ENCODE assay signal across 27 mouse cellular contexts in the genomic region with DNA sequence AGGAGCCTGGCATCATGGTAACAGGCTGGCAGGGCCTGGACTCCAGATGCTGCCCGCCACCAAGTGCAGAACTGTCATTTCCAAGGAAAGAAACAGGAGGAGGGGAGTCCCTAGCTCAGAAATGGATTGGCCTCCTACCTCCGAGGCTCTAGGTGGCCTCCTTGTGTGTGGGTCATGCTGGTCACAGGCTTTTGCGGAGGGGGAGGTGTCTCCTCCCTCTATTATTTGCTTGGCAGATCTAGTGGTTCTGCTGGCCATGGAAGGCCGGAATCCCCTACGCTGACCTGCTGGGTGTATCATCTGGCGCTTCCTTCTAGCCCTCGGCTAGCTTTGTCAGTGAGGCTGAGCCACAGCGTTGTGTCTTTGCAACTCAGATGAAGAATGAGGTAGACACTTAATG. TPM values are rescaled to one million over a fixed set of nuclear protein-coding genes. Genes with fewer than 3 reads are reported as not detected.
DNase-seq lines count a peak whose midpoint lies in the region; ATAC-seq and TF ChIP-seq lines count a peak whose summit lies in the region.
"Had no signal": no experiment of that assay in that cellular context is flagged by ENCODE, and none has a peak within 500 bp of the region (broad histone marks: within the 10 kb centered on the region; RNA-seq: fewer than 3 reads in every experiment).

No protein-coding gene starts in this region.

- H3K9ac ChIP-seq in hindbrain, embryonic 16.5 days (ENCODE audit: low read depth, low read length), result no peak overlapping the region
- H3K9ac ChIP-seq in neural tube, embryonic 13.5 days, result no peak overlapping the region
- no peak overlapping the region for H3K9ac ChIP-seq in lung, postnatal 0 days (replicated peaks; ENCODE audit: low read depth)
- H3K9ac ChIP-seq: forebrain, embryonic 15.5 days; limb, embryonic 13.5 days; liver, embryonic 13.5 days; lung, embryonic 15.5 days had no signal

- H3K4me1 ChIP-seq in hindbrain, embryonic 16.5 days (ENCODE audit: control insufficient read depth, insufficient read depth, low read depth, low read length), result peaks cover 33% of the 10 kb centered on the region
- peaks cover 37% of the 10 kb centered on the region for H3K4me1 ChIP-seq in hindbrain, embryonic 10.5 days (replicated peaks)
- H3K4me1 ChIP-seq in neural tube, embryonic 13.5 days (replicated peaks), result peaks cover 90% of the 10 kb centered on the region
- peaks cover 69% of the 10 kb centered on the region for H3K4me1 ChIP-seq in olfactory bulb, adult 2 months (ENCODE audit: control insufficient read depth, insufficient read depth, low read length)
- H3K4me1 ChIP-seq in lung, postnatal 0 days (ENCODE audit: insufficient read depth, low read depth, low read length), result no peaks in the 10 kb centered on the region
- H3K4me1 ChIP-seq: liver, embryonic 13.5 days; lung, embryonic 15.5 days had no signal

- TF ChIP-seq POLR2A in olfactory bulb, adult 2 months (IDR thresholded peaks at IDR 0.05; ENCODE audit: insufficient read depth, low read depth, low read length), result no peak

- H3K27me3 ChIP-seq in hindbrain, embryonic 16.5 days (replicated peaks; ENCODE audit: control insufficient read depth, insufficient read depth, low read length), result no peaks in the 10 kb centered on the region
- H3K27me3 ChIP-seq in hindbrain, embryonic 10.5 days (ENCODE audit: insufficient read depth, poor library complexity, severe bottlenecking), result no peaks in the 10 kb centered on the region; the same call in none of the 2 replicates
- no peaks in the 10 kb centered on the region for H3K27me3 ChIP-seq in neural tube, embryonic 13.5 days
- no peaks in the 10 kb centered on the region for H3K27me3 ChIP-seq in lung, postnatal 0 days (replicated peaks; ENCODE audit: insufficient read depth, low read length)
- H3K27me3 ChIP-seq: forebrain, embryonic 15.5 days; liver, embryonic 13.5 days; lung, embryonic 15.5 days had no signal

- 73% methylated on average over 8 of the region's 8 CpGs for WGBS in hindbrain, embryonic 16.5 days
- WGBS in hindbrain, embryonic 10.5 days, result 88% methylated on average over 8 of the region's 8 CpGs
- WGBS in neural tube, embryonic 13.5 days, result 87% methylated on average over 8 of the region's 8 CpGs
- 91% methylated on average over 8 of the region's 8 CpGs for WGBS in olfactory bulb, adult 2 months
- WGBS in lung, postnatal 0 days, result 79% methylated on average over 8 of the region's 8 CpGs

- peak overlapping the region; percentile 29; the same call in 1 of the 2 replicates for H3K27ac ChIP-seq in hindbrain, embryonic 16.5 days (ENCODE audit: low read depth, low read length)
- H3K27ac ChIP-seq in hindbrain, embryonic 10.5 days, result no peak overlapping the region
- peak overlapping the region; percentile 79 for H3K27ac ChIP-seq in neural tube, embryonic 13.5 days (replicated peaks)
- 0 out of 2 replicates have a peak overlapping the region, but pooled peaks have one; percentile 3 for H3K27ac ChIP-seq in olfactory bulb, adult 2 months (ENCODE audit: insufficient read depth, low read depth, low read length)
- no peak overlapping the region for H3K27ac ChIP-seq in lung, postnatal 0 days (ENCODE audit: low read length)
- H3K27ac ChIP-seq: embryonic facial prominence, embryonic 10.5 days; forebrain, embryonic 15.5 days; heart, embryonic 10.5 days; kidney, postnatal 0 days; limb, embryonic 13.5 days; liver, embryonic 13.5 days; lung, embryonic 15.5 days; macrophage had no signal

- no peak for DNase-seq in hindbrain, embryonic 10.5 days (ENCODE audit: low spot score)
- no peak for DNase-seq in neural tube, embryonic 10.5 days (ENCODE audit: extremely low spot score, low spot score)
- peak; percentile 82 to 88 for DNase-seq in cerebellum, postnatal 10 days
- no peak for DNase-seq in lung, postnatal 0 days (ENCODE audit: low spot score)
- no peak for DNase-seq in lung, postnatal 14 days
- DNase-seq: adrenal gland, postnatal 14 days; gastrocnemius, postnatal 10 days; heart, postnatal 4 days; kidney, adult 18-20 months; liver, embryonic 13.5 days; retina, postnatal 1 day; right cerebral cortex, postnatal 25 days; thymus, adult 18-20 months; thymus, postnatal 4 days had no signal

- no peak for TF ChIP-seq CTCF in olfactory bulb, adult 2 months (IDR thresholded peaks at IDR 0.05; ENCODE audit: insufficient read depth, low read depth, low read length)
- no peak for TF ChIP-seq CTCF in lung, postnatal 0 days (IDR thresholded peaks at IDR 0.05)

- no peaks in the 10 kb centered on the region for H3K9me3 ChIP-seq in hindbrain, embryonic 16.5 days (ENCODE audit: control insufficient read depth, low read length)
- no peaks in the 10 kb centered on the region for H3K9me3 ChIP-seq in hindbrain, embryonic 10.5 days
- no peaks in the 10 kb centered on the region for H3K9me3 ChIP-seq in neural tube, embryonic 13.5 days
- H3K9me3 ChIP-seq in lung, postnatal 0 days (ENCODE audit: low read length), result no peaks in the 10 kb centered on the region
- H3K9me3 ChIP-seq: embryonic facial prominence, embryonic 10.5 days; forebrain, embryonic 15.5 days; heart, embryonic 10.5 days; limb, embryonic 13.5 days; liver, embryonic 13.5 days; lung, embryonic 15.5 days had no signal

- no peak overlapping the region for H3K4me3 ChIP-seq in hindbrain, embryonic 16.5 days (ENCODE audit: low read length)
- H3K4me3 ChIP-seq in hindbrain, embryonic 10.5 days, result no peak overlapping the region
- no peak overlapping the region for H3K4me3 ChIP-seq in neural tube, embryonic 13.5 days
- H3K4me3 ChIP-seq in olfactory bulb, adult 2 months (ENCODE audit: insufficient read depth, low read depth, low read length), result no peak overlapping the region
- H3K4me3 ChIP-seq in lung, postnatal 0 days (ENCODE audit: low read depth, low read length), result no peak overlapping the region
- H3K4me3 ChIP-seq: embryonic facial prominence, embryonic 10.5 days; forebrain, embryonic 15.5 days; heart, embryonic 10.5 days; limb, embryonic 13.5 days; liver, embryonic 13.5 days; lung, embryonic 15.5 days had no signal

- no peak for ATAC-seq in hindbrain, embryonic 16.5 days
- no peak for ATAC-seq in neural tube, embryonic 13.5 days (ENCODE audit: low read depth)
- ATAC-seq in lung, postnatal 0 days, result no peak
- ATAC-seq: CD4-positive, CD25-positive, alpha-beta regulatory T cell, adult 4 months; forebrain, embryonic 15.5 days; inflammation-experienced regulatory T-cells, adult 6 months; midbrain, embryonic 16.5 days had no signal

- H3K36me3 ChIP-seq in hindbrain, embryonic 16.5 days (ENCODE audit: control insufficient read depth, insufficient read depth, low read length), result no peaks in the 10 kb centered on the region
- no peaks in the 10 kb centered on the region for H3K36me3 ChIP-seq in hindbrain, embryonic 10.5 days
- no peaks in the 10 kb centered on the region for H3K36me3 ChIP-seq in neural tube, embryonic 13.5 days
- no peaks in the 10 kb centered on the region for H3K36me3 ChIP-seq in lung, postnatal 0 days (ENCODE audit: insufficient read depth, low read length)
- H3K36me3 ChIP-seq: embryonic facial prominence, embryonic 10.5 days; forebrain, embryonic 15.5 days; heart, embryonic 10.5 days; limb, embryonic 13.5 days; liver, embryonic 13.5 days; lung, embryonic 15.5 days had no signal

- H3K4me2 ChIP-seq in hindbrain, embryonic 16.5 days (ENCODE audit: low read length), result no peak overlapping the region
- H3K4me2 ChIP-seq in neural tube, embryonic 13.5 days, result no peak overlapping the region
- H3K4me2 ChIP-seq in lung, postnatal 0 days (replicated peaks; ENCODE audit: low read depth, low read length), result no peak overlapping the region
- H3K4me2 ChIP-seq: forebrain, embryonic 15.5 days; limb, embryonic 13.5 days; liver, embryonic 13.5 days; lung, embryonic 15.5 days had no signal

- no peak for TF ChIP-seq EP300 in lung, postnatal 0 days (IDR thresholded peaks at IDR 0.05)

RNA-seq across cellular contexts. Expression of a gene that starts 20.2 kb away (rescaled TPM):
- 52.4 and 58.2 TPM in 2 replicates for polyA plus RNA-seq in hindbrain, embryonic 16.5 days (2015; fragmentation: Nextera tagmentation; extraction: Ambion mirVana)
- polyA plus RNA-seq in hindbrain, embryonic 10.5 days (2016; fragmentation: Nextera tagmentation; extraction: Ambion mirVana), result 1.1 and 1.6 TPM in 2 replicates
- polyA plus RNA-seq in neural tube, embryonic 13.5 days (2015; fragmentation: Nextera tagmentation; extraction: Ambion mirVana), result 43.1 and 44.8 TPM in 2 replicates
- polyA plus RNA-seq in olfactory bulb, adult 2 months (2012; ENCODE audit: insufficient read depth, insufficient read length, low replicate concordance, missing spikeins), result 124 TPM in 1 of 2 replicates, not detected in the other
- 0.04 TPM in 1 of 2 replicates, not detected in the other for polyA plus RNA-seq in lung, postnatal 0 days (2015; fragmentation: Nextera tagmentation; extraction: Ambion mirVana)
- polyA plus RNA-seq: CD4-positive, CD25-positive, alpha-beta regulatory T cell, adult 4 months; macrophage had no signal

RNA-seq across cellular contexts. Expression of a gene that starts 58.0 kb away (rescaled TPM):
- 13.8 and 15.2 TPM in 2 replicates for polyA plus RNA-seq in hindbrain, embryonic 16.5 days (2015; fragmentation: Nextera tagmentation; extraction: Ambion mirVana)
- polyA plus RNA-seq in hindbrain, embryonic 10.5 days (2016; fragmentation: Nextera tagmentation; extraction: Ambion mirVana), result 16.6 and 17.7 TPM in 2 replicates
- 11.9 and 12.9 TPM in 2 replicates for polyA plus RNA-seq in neural tube, embryonic 13.5 days (2015; fragmentation: Nextera tagmentation; extraction: Ambion mirVana)
- polyA plus RNA-seq in olfactory bulb, adult 2 months (2012; ENCODE audit: insufficient read depth, insufficient read length, low replicate concordance, missing spikeins), result not detected in 2 replicates
- polyA plus RNA-seq in lung, postnatal 0 days (2015; fragmentation: Nextera tagmentation; extraction: Ambion mirVana), result 14.8 and 15.7 TPM in 2 replicates

Comparison
In these comparisons a context has a peak if more than half of its experiments do, and no peak if none do; other contexts are left out.
1. H3K27ac ChIP-seq: peak in hindbrain, embryonic 16.5 days (single experiment), neural tube, embryonic 13.5 days (single experiment) and olfactory bulb, adult 2 months (single experiment); none in hindbrain, embryonic 10.5 days (single experiment) and lung, postnatal 0 days (single experiment).
2. DNase-seq: peak in cerebellum, postnatal 10 days (2 of 2); none in hindbrain, embryonic 10.5 days (single experiment), neural tube, embryonic 10.5 days (single experiment), lung, postnatal 0 days (single experiment) and lung, postnatal 14 days (single experiment).